Mouse (Mus musculus) lung, adult 2 months (tissue): ENCODE data around the gene Ptgs1.

ENCODE experiments used
- CTCF ChIP-seq: fragments of 200-500 bp; IDR thresholded peaks from 2 replicates; pipeline ENCODE4 v1.5.1; 2011; ENCODE audit warnings: mild to moderate bottlenecking, low read length, control low read depth; ENCODE audit not compliant: insufficient read depth
- POLR2A ChIP-seq: fragments of 200-500 bp; IDR thresholded peaks from 2 replicates; pipeline ENCODE4 v1.6.1; 2011; ENCODE audit warnings: low read depth, mild to moderate bottlenecking, control low read depth, low read length, borderline replicate concordance; ENCODE audit errors: extremely low read depth

GRCm38 (mm10) chr2:36224599-36224998 lies 5.6 kb upstream of the Ptgs1 start:
- TF ChIP-seq CTCF (no peak), POLR2A (no peak)
